Mouse (Mus musculus) G1E (cell line): Measurements from ENCODE around the gene Bclaf1.

Experiments used
- CTCF ChIP-seq: IDR thresholded peaks from 2 replicates; pipeline ENCODE4 v1.5.1; 2012; ENCODE audit warnings: low read depth, low read length, inconsistent platforms, mixed read lengths
- GATA1 ChIP-seq: IDR thresholded peaks from 2 replicates; pipeline ENCODE4 v1.6.1; 2012; ENCODE audit warnings: borderline replicate concordance, low read length, inconsistent platforms, mixed read lengths
- GATA2 ChIP-seq: IDR thresholded peaks from 2 replicates; pipeline ENCODE4 v1.6.1; 2012; ENCODE audit warnings: low read depth, low read length, inconsistent platforms, borderline replicate concordance
- POLR2AphosphoS5 ChIP-seq: IDR thresholded peaks from 2 replicates; pipeline ENCODE4 v1.6.1; 2012; ENCODE audit warnings: low read depth, low read length, inconsistent platforms; ENCODE audit not compliant: insufficient replicate concordance
- TAL1 ChIP-seq: conservative IDR thresholded peaks from 2 replicates; pipeline ENCODE4 v1.6.1; 2012; ENCODE audit warnings: low read depth, low read length, inconsistent platforms, mixed read lengths

DNA sequence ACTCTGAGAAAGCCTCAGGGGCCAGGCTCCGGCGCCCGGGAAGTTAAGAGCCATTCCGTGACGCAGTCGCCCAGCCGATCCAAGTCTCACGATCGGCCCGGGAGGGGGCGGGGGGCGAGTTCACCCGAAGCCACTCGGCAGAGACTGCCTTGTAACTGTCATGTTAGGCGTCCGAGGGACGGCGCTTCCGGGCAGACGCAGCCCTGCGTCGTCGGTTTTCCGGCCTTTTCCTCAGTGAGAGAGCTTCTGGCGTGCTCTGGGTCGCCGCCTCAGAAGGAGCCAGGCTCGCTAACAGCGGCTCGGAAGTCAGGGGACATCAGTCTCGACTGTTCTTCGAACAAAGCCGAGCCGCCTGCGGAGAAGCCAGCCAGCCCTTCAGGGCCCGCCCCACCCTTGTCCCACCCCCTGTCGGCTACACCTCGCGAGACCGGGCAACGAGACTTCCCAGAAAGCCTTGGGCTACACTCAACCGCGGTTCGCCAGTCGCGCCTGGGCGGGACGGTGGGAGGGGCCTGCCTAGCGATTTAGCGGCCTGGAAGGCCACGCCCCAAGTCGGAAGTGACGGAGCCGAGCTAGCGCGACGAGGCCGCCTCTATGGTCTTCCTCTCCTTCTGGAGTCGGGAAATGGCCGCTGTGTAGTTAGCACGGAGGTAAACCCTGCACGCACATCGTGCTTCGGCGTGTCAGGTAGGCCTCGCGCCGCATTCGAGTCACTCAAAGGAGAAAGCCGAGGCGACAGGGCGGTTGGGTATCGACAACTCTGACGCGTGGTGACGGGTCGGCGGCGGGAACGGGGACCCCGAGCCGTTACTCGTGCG is at the start of gene Bclaf1:
- TF ChIP-seq CTCF (no peak), GATA1 (no peak), TAL1 (no peak), POLR2AphosphoS5 (peak; percentile 80), GATA2 (no peak)
